Mouse (Mus musculus) hindbrain, embryonic 10.5 days (tissue): Measurements from ENCODE around the gene Thada. TPM values are rescaled to one million over a fixed set of nuclear protein-coding genes. Genes with fewer than 3 reads are reported as not detected.
"Not testable (repeated sequence)": the region's sequence is repeated elsewhere in the genome, so short reads cannot be mapped to it uniquely, and the experiment has no call there.

Experiments used
- DNase-seq: peaks from one replicate; pipeline ENCODE4 v3.0.0-alpha.2; 2017; ENCODE audit warnings: low spot score
- H3K27ac ChIP-seq: fragments of 300-500 bp; sonication (generic); 2 replicates; pipeline ENCODE4 v1.5.1; 2016; ENCODE audit warnings: mild to moderate bottlenecking, moderate library complexity
- H3K27me3 ChIP-seq: fragments of 300-500 bp; sonication (generic); 2 replicates; pipeline ENCODE4 v1.6.1; 2016; ENCODE audit warnings: mild to moderate bottlenecking; ENCODE audit not compliant: poor library complexity, insufficient read depth, severe bottlenecking
- H3K36me3 ChIP-seq: fragments of 300-500 bp; sonication (generic); 2 replicates; pipeline ENCODE4 v1.6.1; 2016; ENCODE audit warnings: mild to moderate bottlenecking, moderate library complexity
- H3K4me1 ChIP-seq: fragments of 300-500 bp; sonication (generic); replicated peaks from 2 replicates; pipeline ENCODE4 v1.6.1; 2016; ENCODE audit warnings: mild to moderate bottlenecking
- H3K4me3 ChIP-seq: fragments of 300-500 bp; sonication (generic); 2 replicates; pipeline ENCODE4 v1.5.1; 2016; ENCODE audit warnings: mild to moderate bottlenecking, moderate library complexity
- H3K9me3 ChIP-seq: fragments of 300-500 bp; sonication (generic); 2 replicates; pipeline ENCODE4 v1.6.1; 2016; ENCODE audit warnings: mild to moderate bottlenecking, moderate library complexity
- WGBS: fragments of 180-500 bp; shearing (Covaris S2); methylation state at CpG from one replicate; pipeline ENCODE4 v1.1.7; 2016; 5-methylcytosine and 5-hydroxymethylcytosine counted together
- polyA plus RNA-seq: library from polyadenylated mRNA; unstranded; fragments of >200 nt; fragmentation: Nextera tagmentation; extraction: Ambion mirVana; gene quantifications from 2 replicates; pipeline ENCODE4 v1.2.1, GENCODE M21; 2016

Thada gene
- polyA plus RNA-seq, 1 experiment from 2014 or later, result 10.6 TPM

- Histone ChIP-seq H3K4me3 (no peak overlapping the region), H3K27me3 (no peaks in the 10 kb centered on the region), H3K27ac (0 out of 2 replicates have a peak overlapping the region, but pooled peaks have one; percentile 29), H3K36me3 (peaks cover 29% of the 10 kb centered on the region), H3K4me1 (peaks cover 30% of the 10 kb centered on the region), H3K9me3 (no peaks in the 10 kb centered on the region)
- no peak for DNase-seq
- WGBS, result 62% methylated on average over 4 of the region's 4 CpGs
These were observed 271.0 kb downstream of the Thada start for GRCm38 (mm10) chr17:84195003-84195395.

GRCm38 (mm10) chr17:84194282-84195002 is 271.6 kb downstream of the Thada start:
- H3K36me3 ChIP-seq, result peaks cover 23% of the 10 kb centered on the region
- H3K27me3 ChIP-seq, result 0 out of 2 replicates have a peak, but pooled peaks cover 4% of the 10 kb centered on the region
- H3K4me3 ChIP-seq, result no peak overlapping the region
- peaks cover 34% of the 10 kb centered on the region for H3K4me1 ChIP-seq
- H3K9me3 ChIP-seq, result no peaks in the 10 kb centered on the region
- H3K27ac ChIP-seq, result no peak overlapping the region
- 85% methylated on average over 4 of the region's 4 CpGs for WGBS
- no peak for DNase-seq

DNA sequence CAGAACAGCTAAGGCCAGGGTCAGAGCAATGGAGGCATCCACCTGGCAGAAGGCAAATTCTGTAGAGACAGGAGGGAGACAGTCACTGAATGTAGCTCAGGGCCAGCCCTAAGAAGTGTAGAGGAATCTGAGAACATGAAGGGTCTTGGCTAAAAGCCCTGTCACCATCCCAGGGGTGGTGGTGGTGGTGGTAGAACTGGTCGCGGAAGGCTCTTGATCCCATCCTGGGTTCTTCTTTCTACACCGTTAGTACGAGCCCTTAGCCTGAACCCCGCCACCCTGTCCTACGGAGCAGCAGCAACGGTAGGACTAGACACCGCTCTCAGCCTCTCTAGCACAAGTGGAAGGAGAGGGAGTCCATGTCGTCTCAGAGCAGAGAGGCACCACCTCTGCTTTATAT is 272.6 kb downstream of the Thada start:
- WGBS, result 87% methylated on average over 9 of the region's 9 CpGs
- Histone ChIP-seq H3K4me3 (no peak overlapping the region), H3K9me3 (no peaks in the 10 kb centered on the region), H3K4me1 (peaks cover 42% of the 10 kb centered on the region), H3K27ac (no peak overlapping the region), H3K36me3 (peaks cover 23% of the 10 kb centered on the region), H3K27me3 (0 out of 2 replicates have a peak, but pooled peaks cover 4% of the 10 kb centered on the region)
- no peak for DNase-seq

- no peak for DNase-seq
- H3K27me3 ChIP-seq, result 0 out of 2 replicates have a peak, but pooled peaks cover 4% of the 10 kb centered on the region
- no peak overlapping the region for H3K4me3 ChIP-seq
- H3K9me3 ChIP-seq, result no peaks in the 10 kb centered on the region
- peaks cover 35% of the 10 kb centered on the region for H3K4me1 ChIP-seq
- H3K36me3 ChIP-seq, result peaks cover 23% of the 10 kb centered on the region
- no peak overlapping the region for H3K27ac ChIP-seq
- 95% methylated on average over 4 of the region's 4 CpGs for WGBS
These were observed 274.1 kb downstream of the Thada start for GRCm38 (mm10) chr17:84191946-84192345.

DNA sequence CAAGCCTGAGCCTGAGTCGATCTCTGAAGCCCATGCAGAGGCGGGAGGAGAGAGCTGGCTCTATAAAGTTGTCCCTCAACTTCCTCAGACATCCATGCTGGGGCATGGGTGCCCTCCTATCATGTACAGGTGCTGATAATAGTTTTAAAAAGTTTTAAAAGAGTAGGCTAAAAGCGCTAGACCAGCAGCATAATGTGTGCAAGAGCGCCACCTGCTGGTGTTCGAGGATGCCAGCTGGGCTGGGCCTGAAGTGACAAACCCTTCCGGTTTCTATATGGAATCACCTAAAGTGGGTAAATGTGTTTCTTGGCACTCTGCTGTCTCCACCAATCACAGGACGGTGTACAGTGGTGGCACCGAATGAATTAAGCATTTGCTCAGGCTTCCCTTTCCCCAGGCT is 275.1 kb downstream of the Thada start:
- 34% methylated on average over 8 of the region's 8 CpGs for WGBS
- DNase-seq, result peak; percentile 81
- H3K27ac ChIP-seq, result no peak overlapping the region
- 0 out of 2 replicates have a peak, but pooled peaks cover 4% of the 10 kb centered on the region for H3K27me3 ChIP-seq
- peaks cover 33% of the 10 kb centered on the region for H3K36me3 ChIP-seq
- peaks cover 39% of the 10 kb centered on the region for H3K4me1 ChIP-seq
- no peaks in the 10 kb centered on the region for H3K9me3 ChIP-seq
- no peak overlapping the region for H3K4me3 ChIP-seq

- Histone ChIP-seq H3K4me3 (peak overlapping the region; percentile 61; the same call in 1 of the 2 replicates), H3K4me1 (peaks cover 39% of the 10 kb centered on the region), H3K36me3 (peaks cover 42% of the 10 kb centered on the region), H3K9me3 (no peaks in the 10 kb centered on the region), H3K27me3 (0 out of 2 replicates have a peak, but pooled peaks cover 4% of the 10 kb centered on the region), H3K27ac (peak overlapping the region; percentile 94)
- DNase-seq, result no peak
- 83% methylated on average over 5 of the region's 5 CpGs for WGBS
These were observed 276.7 kb downstream of the Thada start for GRCm38 (mm10) chr17:84189127-84189854.

- peak overlapping the region; percentile 61 for H3K4me3 ChIP-seq
- peak; percentile 91 for DNase-seq
- H3K9me3 ChIP-seq, result no peaks in the 10 kb centered on the region
- WGBS, result 1% methylated on average over 38 of the region's 38 CpGs
- H3K36me3 ChIP-seq, result peaks cover 42% of the 10 kb centered on the region
- H3K4me1 ChIP-seq, result peaks cover 41% of the 10 kb centered on the region
- 0 out of 2 replicates have a peak, but pooled peaks cover 4% of the 10 kb centered on the region for H3K27me3 ChIP-seq
- H3K27ac ChIP-seq, result peak overlapping the region; percentile 94
These were observed 277.5 kb downstream of the Thada start for GRCm38 (mm10) chr17:84188374-84188961.

GRCm38 (mm10) chr17:84187727-84188373 is 278.2 kb downstream of the Thada start, which contains the start of gene Zfp36l2:
Gene Zfp36l2 (minus strand): TSS chr17:84187947.
- peak within 1 kb of the TSS; percentile 94 for H3K27ac ChIP-seq
- peaks cover 38% of the 10 kb centered on the region for H3K36me3 ChIP-seq
- no peaks in the 10 kb centered on the region for H3K9me3 ChIP-seq
- 0 out of 2 replicates have a peak, but pooled peaks cover 4% of the 10 kb centered on the region for H3K27me3 ChIP-seq
- DNase-seq, result peak; percentile 96
- peaks cover 48% of the 10 kb centered on the region for H3K4me1 ChIP-seq
- H3K4me3 ChIP-seq, result peak within 1 kb of the TSS; percentile 89
- under 1% methylated on average over 65 of the region's 76 CpGs for WGBS

GRCm38 (mm10) chr17:84187264-84187663 is 278.7 kb downstream of the Thada start:
- Histone ChIP-seq H3K4me1 (peaks cover 53% of the 10 kb centered on the region), H3K4me3 (peak overlapping the region; percentile 89), H3K27ac (peak overlapping the region; percentile 94), H3K36me3 (peaks cover 32% of the 10 kb centered on the region)
- H3K9me3 ChIP-seq, DNase-seq, H3K27me3 ChIP-seq: not testable (repeated sequence)
- 0% methylated on average over 15 of the region's 37 CpGs for WGBS

- Histone ChIP-seq H3K27ac (peak overlapping the region; percentile 94), H3K36me3 (peaks cover 26% of the 10 kb centered on the region), H3K27me3 (0 out of 2 replicates have a peak, but pooled peaks cover 10% of the 10 kb centered on the region), H3K4me1 (peaks cover 60% of the 10 kb centered on the region), H3K9me3 (no peaks in the 10 kb centered on the region), H3K4me3 (peak overlapping the region; percentile 89)
- peak; percentile 72 for DNase-seq
- WGBS, result under 1% methylated on average over 80 of the region's 80 CpGs
These were observed 279.4 kb downstream of the Thada start for GRCm38 (mm10) chr17:84186451-84187202.

- peak overlapping the region; percentile 89 for H3K4me3 ChIP-seq
- peak; percentile 71 for DNase-seq
- H3K27me3 ChIP-seq, result 0 out of 2 replicates have a peak, but pooled peaks cover 14% of the 10 kb centered on the region
- H3K36me3 ChIP-seq, result peaks cover 19% of the 10 kb centered on the region
- WGBS, result under 1% methylated on average over 108 of the region's 108 CpGs
- H3K27ac ChIP-seq, result peak overlapping the region; percentile 94
- H3K4me1 ChIP-seq, result peaks cover 68% of the 10 kb centered on the region
- no peaks in the 10 kb centered on the region for H3K9me3 ChIP-seq
These were observed 280.2 kb downstream of the Thada start for GRCm38 (mm10) chr17:84185581-84186450.
